Mouse (Mus musculus) layer of hippocampus, adult 2 months (tissue): ENCODE data around the gene Txndc16. TPM values are rescaled to one million over a fixed set of nuclear protein-coding genes. Genes with fewer than 3 reads are reported as not detected.

ENCODE experiments used
- DNase-seq, 2 experiments: peaks; one replicate each; pipeline ENCODE4 v3.0.0; 2022; ENCODE audit warnings: low spot score in 2 of 2
- H3K27ac ChIP-seq: fragments of 200-600 bp; 2 replicates; pipeline ENCODE4 v1.8.1; 2022
- H3K4me3 ChIP-seq: fragments of 200-600 bp; 2 replicates; pipeline ENCODE4 v1.8.1; 2022; ENCODE audit warnings: mild to moderate bottlenecking
- CTCF ChIP-seq: fragments of 200-600 bp; conservative IDR thresholded peaks from 2 replicates; pipeline ENCODE4 v1.8.1; 2022; ENCODE audit warnings: antibody characterized with exemption, mild to moderate bottlenecking, moderate library complexity
- long read RNA-seq, 2 experiments: library from polyadenylated mRNA; stranded (forward); transcript quantifications; one replicate each; pipeline ENCODE4 v2.0.0; 2021; ENCODE audit warnings: borderline mapping rate in 2 of 2
- total RNA-seq, 2 experiments: library from RNA; stranded (reverse); gene quantifications; 2 replicates each; pipeline ENCODE4 v1.2.3; 2021

Txndc16 gene
- 10 to 100 TPM; 57.8 to 75.5 TPM for total RNA-seq
- long read RNA-seq, experiment 1, full-length matches to known transcripts = 27 of 62 reads
- long read RNA-seq, experiment 1, partial matches to known transcripts = 12 of 62 reads
- long read RNA-seq, experiment 1, other reads (novel, unspliced or antisense) = 23 of 62 reads
- long read RNA-seq, experiment 2, full-length matches to known transcripts = 34 of 64 reads
- long read RNA-seq, experiment 2, partial matches to known transcripts = 9 of 64 reads
- long read RNA-seq, experiment 2, other reads (novel, unspliced or antisense) = 21 of 64 reads

GRCm38 (mm10) chr14:45220090-45220956, at the start of gene Txndc16:
TSS of gene Txndc16 (minus strand) at chr14:45220328.
- no peak for TF ChIP-seq CTCF
- peak; percentile 81 to 84 for DNase-seq

GRCm38 (mm10) chr14:45263831-45264592, 43.9 kb upstream of the Txndc16 start:
- DNase-seq = no peak
- TF ChIP-seq CTCF = no peak
- H3K27ac ChIP-seq = no peak overlapping the region
- H3K4me3 ChIP-seq = no peak overlapping the region

More at GRCm38 (mm10) chr14:45220090-45220956, at the start of gene Txndc16:
- peak within 1 kb of the TSS; percentile 94 for H3K27ac ChIP-seq
- H3K4me3 ChIP-seq = peak within 1 kb of the TSS; percentile 85

GRCm38 (mm10) chr14:45251548-45252076, 31.5 kb upstream of the Txndc16 start:
- Histone ChIP-seq H3K4me3 (no peak overlapping the region), H3K27ac (no peak overlapping the region)
- no peak for DNase-seq
- TF ChIP-seq CTCF = no peak

GRCm38 (mm10) chr14:45241613-45242012, 21.5 kb upstream of the Txndc16 start:
- Histone ChIP-seq H3K4me3 (no peak overlapping the region), H3K27ac (no peak overlapping the region)
- TF ChIP-seq CTCF = peak; percentile 76
- DNase-seq = no peak

GRCm38 (mm10) chr14:45239042-45239441, 18.9 kb upstream of the Txndc16 start:
- Histone ChIP-seq H3K4me3 (no peak overlapping the region), H3K27ac (no peak overlapping the region)
- TF ChIP-seq CTCF = no peak
- DNase-seq = no peak

GRCm38 (mm10) chr14:45220957-45221630, 966 bp upstream of the Txndc16 start:
- TF ChIP-seq CTCF = peak; percentile 56
- peak overlapping the region; percentile 85 for H3K4me3 ChIP-seq
- no peak for DNase-seq
- H3K27ac ChIP-seq = peak overlapping the region; percentile 94

GRCm38 (mm10) chr14:45219281-45220089, 643 bp downstream of the Txndc16 start, which contains the start of gene Gpr137c:
TSS of gene Gpr137c (plus strand) at chr14:45219717.
- TF ChIP-seq CTCF = peak; percentile 19
- peak; percentile 97 to 99 for DNase-seq
- H3K27ac ChIP-seq = peak within 1 kb of the TSS; percentile 94
- peak within 1 kb of the TSS; percentile 85 for H3K4me3 ChIP-seq

- Histone ChIP-seq H3K27ac (peak overlapping the region; percentile 86; the same call in 1 of the 2 replicates), H3K4me3 (peak overlapping the region; percentile 85; the same call in 1 of the 2 replicates)
- no peak for DNase-seq
- no peak for TF ChIP-seq CTCF
These were observed 2.4 kb downstream of the Txndc16 start for GRCm38 (mm10) chr14:45217693-45218092.

GRCm38 (mm10) chr14:45216711-45217340, 3.3 kb downstream of the Txndc16 start:
- DNase-seq = no peak
- no peak for TF ChIP-seq CTCF
- Histone ChIP-seq H3K4me3 (no peak overlapping the region; the same call in 1 of the 2 replicates), H3K27ac (no peak overlapping the region)

- Histone ChIP-seq H3K4me3 (no peak overlapping the region), H3K27ac (no peak overlapping the region)
- DNase-seq = no peak
- TF ChIP-seq CTCF = no peak
These were observed 8.7 kb downstream of the Txndc16 start for GRCm38 (mm10) chr14:45211431-45211830.

GRCm38 (mm10) chr14:45210683-45211082, 9.4 kb downstream of the Txndc16 start:
- Histone ChIP-seq H3K27ac (no peak overlapping the region), H3K4me3 (no peak overlapping the region)
- no peak for TF ChIP-seq CTCF
- DNase-seq = no peak
